Mouse (Mus musculus): ENCODE data around the gene Gm5414. TPM values are rescaled to one million over a fixed set of nuclear protein-coding genes. Genes with fewer than 3 reads are reported as not detected.

Gm5414 gene
- polyA plus RNA-seq (2012; rRNA removed) (not detected in 2 replicates), polyA plus RNA-seq (2014; fragmentation: Nextera tagmentation; extraction: Ambion mirVana) (not detected in 2 replicates)

DNA sequence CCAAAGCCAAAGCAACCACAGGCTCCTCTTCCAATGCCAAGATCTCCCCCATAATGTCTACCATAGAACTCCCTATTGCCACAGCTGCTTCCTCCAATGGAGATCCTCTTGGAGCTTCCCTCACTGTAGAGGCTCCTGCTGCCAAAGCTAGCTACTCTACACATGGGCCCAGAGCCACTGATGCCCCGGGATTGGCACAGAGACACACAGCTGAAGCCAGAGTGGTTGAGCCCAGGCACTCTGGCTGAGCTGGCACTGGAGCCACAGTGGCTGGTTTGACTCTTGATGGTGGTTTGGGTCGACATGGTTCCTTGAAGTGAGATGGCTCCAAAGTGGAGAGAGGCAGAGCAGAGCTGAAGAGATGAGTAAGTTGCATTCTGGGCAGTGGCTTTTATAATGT lies at the start of gene Gm5414:
TSS of gene Gm5414 (minus strand) at position 305 of the 400 bp plus-strand sequence.
- H3K4me2 ChIP-seq (replicated peaks; ENCODE audit: low read depth, low read length, severe bottlenecking): no peak within 1 kb of the TSS
- no peak within 1 kb of the TSS for H3K27ac ChIP-seq (replicated peaks; ENCODE audit: low read depth, low read length)
- no peak for TF ChIP-seq POLR2A (IDR thresholded peaks at IDR 0.05; ENCODE audit: borderline replicate concordance, extremely low read depth, insufficient read depth, insufficient read length)
- no peaks in the 10 kb centered on the region for H3K4me1 ChIP-seq (ENCODE audit: control insufficient read depth, insufficient read depth, low read length)
- H3K36me3 ChIP-seq (ENCODE audit: control insufficient read depth, insufficient read depth, low read length): no peaks in the 10 kb centered on the region
- no peaks in the 10 kb centered on the region for H3K9me3 ChIP-seq (ENCODE audit: control insufficient read depth, low read length)
- H3K4me3 ChIP-seq (replicated peaks; ENCODE audit: low read length): no peak within 1 kb of the TSS
- DNase-seq (ENCODE audit: low spot score): no peak
- 67% methylated on average over 2 of the region's 2 CpGs for WGBS
- no peak within 1 kb of the TSS for H3K9ac ChIP-seq (ENCODE audit: low read depth, low read length, severe bottlenecking)
- no peak for ATAC-seq (ENCODE audit: low FRiP score, low read depth)
- no peaks in the 10 kb centered on the region for H3K27me3 ChIP-seq (ENCODE audit: control insufficient read depth, insufficient read depth, low read length)

DNA sequence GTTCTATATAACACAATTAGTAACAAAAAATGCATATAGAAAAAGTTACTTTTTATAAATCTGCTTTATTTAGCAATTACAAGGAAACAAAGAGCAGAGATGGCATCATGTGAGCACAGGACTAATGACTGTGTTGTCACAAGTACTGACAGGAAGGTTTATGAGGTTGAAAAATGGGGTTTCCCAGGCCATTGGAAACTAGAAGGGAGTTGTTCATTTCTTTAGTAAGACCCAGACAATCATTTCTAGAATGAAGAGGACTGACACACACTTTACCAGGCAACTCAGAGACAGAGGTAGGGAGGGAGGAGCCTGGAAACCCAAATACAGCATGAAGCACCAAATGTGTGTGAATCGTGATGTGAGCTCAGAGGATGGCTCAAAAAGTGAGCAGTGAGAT lies 48.0 kb upstream of the Gm5414 start:
- no peak for DNase-seq (ENCODE audit: low spot score)
- Histone ChIP-seq H3K36me3 (ENCODE audit: control insufficient read depth, insufficient read depth, low read length) (no peaks in the 10 kb centered on the region), H3K27me3 (ENCODE audit: control insufficient read depth, insufficient read depth, low read length) (no peaks in the 10 kb centered on the region), H3K4me2 (replicated peaks; ENCODE audit: low read depth, low read length, severe bottlenecking) (no peak overlapping the region), H3K27ac (replicated peaks; ENCODE audit: low read depth, low read length) (no peak overlapping the region), H3K9ac (ENCODE audit: low read depth, low read length, severe bottlenecking) (no peak overlapping the region), H3K4me3 (replicated peaks; ENCODE audit: low read length) (no peak overlapping the region), H3K9me3 (ENCODE audit: control insufficient read depth, low read length) (no peaks in the 10 kb centered on the region), H3K4me1 (ENCODE audit: control insufficient read depth, insufficient read depth, low read length) (no peaks in the 10 kb centered on the region)
- TF ChIP-seq POLR2A (IDR thresholded peaks at IDR 0.05; ENCODE audit: borderline replicate concordance, extremely low read depth, insufficient read depth, insufficient read length): no peak
- 83% methylated on average over 1 of the region's 1 CpGs for WGBS
- ATAC-seq (ENCODE audit: low FRiP score, low read depth): no peak

DNA sequence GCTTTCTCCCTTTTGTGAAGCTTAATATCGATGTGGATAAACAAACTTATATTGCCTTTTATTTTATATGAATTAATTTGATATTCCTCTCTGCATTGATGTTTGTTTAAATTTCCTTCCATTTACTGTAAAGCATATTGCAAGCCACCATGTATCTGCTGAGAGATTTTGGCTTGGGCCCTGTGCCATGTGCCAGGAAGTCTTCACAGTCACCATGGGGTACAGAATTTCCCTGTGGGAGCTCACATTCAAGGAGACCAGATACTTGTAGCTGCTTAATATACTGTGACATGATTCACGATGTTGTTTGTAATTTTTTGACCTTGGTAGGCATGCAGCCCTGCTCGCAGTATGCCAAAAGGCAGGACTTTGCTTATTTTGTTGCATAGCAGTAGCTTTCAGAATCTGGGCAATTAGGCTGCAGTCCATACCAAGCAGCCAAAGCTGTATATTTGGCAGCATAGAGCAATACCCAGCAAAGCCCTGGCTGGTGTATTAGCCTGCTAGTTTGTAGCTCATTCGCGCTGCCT lies 24.8 kb upstream of the Gm5414 start:
- 89% methylated on average over 5 of the region's 5 CpGs for WGBS
- ATAC-seq (ENCODE audit: low FRiP score, low read depth) (no peak), DNase-seq (ENCODE audit: low spot score) (no peak)
- no peak overlapping the region for H3K4me3 ChIP-seq (replicated peaks; ENCODE audit: low read length)
- no peak for TF ChIP-seq POLR2A (IDR thresholded peaks at IDR 0.05; ENCODE audit: borderline replicate concordance, extremely low read depth, insufficient read depth, insufficient read length)
- H3K9me3 ChIP-seq (ENCODE audit: control insufficient read depth, low read length): no peaks in the 10 kb centered on the region
- no peak overlapping the region for H3K9ac ChIP-seq (ENCODE audit: low read depth, low read length, severe bottlenecking)
- H3K4me2 ChIP-seq (replicated peaks; ENCODE audit: low read depth, low read length, severe bottlenecking): no peak overlapping the region
- H3K36me3 ChIP-seq (ENCODE audit: control insufficient read depth, insufficient read depth, low read length): no peaks in the 10 kb centered on the region
- no peaks in the 10 kb centered on the region for H3K4me1 ChIP-seq (ENCODE audit: control insufficient read depth, insufficient read depth, low read length)
- no peaks in the 10 kb centered on the region for H3K27me3 ChIP-seq (ENCODE audit: control insufficient read depth, insufficient read depth, low read length)
- H3K27ac ChIP-seq (replicated peaks; ENCODE audit: low read depth, low read length): no peak overlapping the region

DNA sequence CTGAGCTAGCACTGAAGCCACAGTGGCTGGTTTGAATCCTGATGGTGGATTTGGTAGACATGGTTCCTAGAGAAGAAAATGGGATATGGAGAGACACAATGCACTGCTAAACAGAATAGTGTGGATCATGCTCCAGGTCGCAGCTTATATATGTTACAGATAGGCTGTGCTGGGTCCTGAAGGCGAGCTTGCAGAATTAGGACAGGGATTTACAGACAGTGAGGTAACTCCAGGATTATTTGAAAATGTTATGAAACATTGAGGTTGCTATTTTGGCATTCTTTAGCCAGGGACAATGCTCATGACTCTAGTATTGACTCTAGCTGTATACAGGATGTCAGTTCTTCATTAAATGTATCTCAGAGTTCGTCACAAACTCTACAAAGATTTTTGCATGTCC lies 19.3 kb upstream of the Gm5414 start, which contains the start of gene Gm5478:
TSS of gene Gm5478 (minus strand) at position 101 of the 400 bp plus-strand sequence.
- Histone ChIP-seq H3K9me3 (ENCODE audit: control insufficient read depth, low read length) (no peaks in the 10 kb centered on the region), H3K27me3 (ENCODE audit: control insufficient read depth, insufficient read depth, low read length) (no peaks in the 10 kb centered on the region), H3K27ac (replicated peaks; ENCODE audit: low read depth, low read length) (no peak within 1 kb of the TSS), H3K36me3 (ENCODE audit: control insufficient read depth, insufficient read depth, low read length) (no peaks in the 10 kb centered on the region), H3K4me3 (replicated peaks; ENCODE audit: low read length) (no peak within 1 kb of the TSS), H3K4me2 (replicated peaks; ENCODE audit: low read depth, low read length, severe bottlenecking) (no peak within 1 kb of the TSS), H3K4me1 (ENCODE audit: control insufficient read depth, insufficient read depth, low read length) (no peaks in the 10 kb centered on the region), H3K9ac (ENCODE audit: low read depth, low read length, severe bottlenecking) (no peak within 1 kb of the TSS)
- DNase-seq (ENCODE audit: low spot score) (no peak), ATAC-seq (ENCODE audit: low FRiP score, low read depth) (no peak)
- TF ChIP-seq POLR2A (IDR thresholded peaks at IDR 0.05; ENCODE audit: borderline replicate concordance, extremely low read depth, insufficient read depth, insufficient read length): no peak
- 79% methylated on average over 3 of the region's 3 CpGs for WGBS

DNA sequence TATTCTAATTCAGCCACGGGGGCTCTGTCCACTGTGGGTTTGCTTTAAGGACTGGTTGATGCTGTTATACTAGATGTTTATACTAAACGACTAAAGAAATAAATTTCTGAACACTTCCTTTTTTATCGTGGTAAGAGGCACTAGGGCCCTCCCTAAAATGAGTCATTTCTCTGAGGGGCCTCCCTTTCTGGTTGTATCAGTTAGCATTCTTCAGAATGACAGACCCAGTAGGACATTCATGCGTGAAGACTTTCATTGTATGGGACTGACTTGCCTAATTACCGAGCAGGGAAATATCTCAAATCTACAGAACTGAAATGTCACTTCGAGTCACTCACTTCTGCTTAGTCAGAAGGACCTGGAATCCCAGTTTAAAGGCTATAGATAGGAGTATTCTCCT lies 28.9 kb downstream of the Gm5414 start:
- Histone ChIP-seq H3K9ac (ENCODE audit: low read depth, low read length, severe bottlenecking) (no peak overlapping the region), H3K27me3 (ENCODE audit: control insufficient read depth, insufficient read depth, low read length) (no peaks in the 10 kb centered on the region), H3K27ac (replicated peaks; ENCODE audit: low read depth, low read length) (no peak overlapping the region), H3K36me3 (ENCODE audit: control insufficient read depth, insufficient read depth, low read length) (no peaks in the 10 kb centered on the region), H3K9me3 (ENCODE audit: control insufficient read depth, low read length) (no peaks in the 10 kb centered on the region), H3K4me1 (ENCODE audit: control insufficient read depth, insufficient read depth, low read length) (no peaks in the 10 kb centered on the region), H3K4me2 (replicated peaks; ENCODE audit: low read depth, low read length, severe bottlenecking) (no peak overlapping the region), H3K4me3 (replicated peaks; ENCODE audit: low read length) (no peak overlapping the region)
- no peak for TF ChIP-seq POLR2A (IDR thresholded peaks at IDR 0.05; ENCODE audit: borderline replicate concordance, extremely low read depth, insufficient read depth, insufficient read length)
- 77% methylated on average over 6 of the region's 6 CpGs for WGBS
- DNase-seq (ENCODE audit: low spot score) (no peak), ATAC-seq (ENCODE audit: low FRiP score, low read depth) (no peak)

Data from limb, embryonic 14.5 days (tissue).